Mouse (Mus musculus) stomach, embryonic 15.5 days (tissue): ENCODE data around the gene Mthfs. TPM values are rescaled to one million over a fixed set of nuclear protein-coding genes. Genes with fewer than 3 reads are reported as not detected.
"Not testable (repeated sequence)": the region's sequence is repeated elsewhere in the genome, so short reads cannot be mapped to it uniquely, and the experiment has no call there.

ENCODE experiments used
- ATAC-seq: fragments of 200-750 bp; cut with Nextera tagmentation; 2 replicates; pipeline ENCODE4 v1.8.0; 2017; ENCODE audit warnings: low read depth, moderate number of reproducible peaks, moderate TSS enrichment; ENCODE audit not compliant: insufficient read depth, low FRiP score
- H3K27ac ChIP-seq: fragments of 300-500 bp; sonication (generic); 2 replicates; pipeline ENCODE4 v1.5.1; 2015; ENCODE audit warnings: mild to moderate bottlenecking, inconsistent platforms
- H3K27me3 ChIP-seq: fragments of 300-500 bp; sonication (generic); replicated peaks from 2 replicates; pipeline ENCODE4 v1.6.1; 2015; ENCODE audit warnings: inconsistent platforms
- H3K36me3 ChIP-seq: fragments of 300-500 bp; sonication (generic); 2 replicates; pipeline ENCODE4 v1.6.1; 2015; ENCODE audit warnings: inconsistent platforms
- H3K4me1 ChIP-seq: fragments of 300-500 bp; sonication (generic); 2 replicates; pipeline ENCODE4 v1.6.1; 2015; ENCODE audit warnings: inconsistent platforms
- H3K4me2 ChIP-seq: fragments of 300-500 bp; sonication (generic); 2 replicates; pipeline ENCODE4 v1.6.1; 2015; ENCODE audit warnings: mild to moderate bottlenecking, inconsistent platforms
- H3K4me3 ChIP-seq: fragments of 300-500 bp; sonication (generic); replicated peaks from 2 replicates; pipeline ENCODE4 v1.5.1; 2015; ENCODE audit warnings: inconsistent platforms
- H3K9ac ChIP-seq: fragments of 300-500 bp; sonication (generic); 2 replicates; pipeline ENCODE4 v1.6.1; 2015; ENCODE audit warnings: inconsistent platforms
- H3K9me3 ChIP-seq: fragments of 300-500 bp; sonication (generic); 2 replicates; pipeline ENCODE4 v1.6.1; 2016; ENCODE audit warnings: inconsistent platforms
- WGBS: fragments of 180-500 bp; shearing (Covaris S2); methylation state at CpG from one replicate; pipeline ENCODE4 v1.1.7; 2015; 5-methylcytosine and 5-hydroxymethylcytosine counted together
- polyA plus RNA-seq: library from polyadenylated mRNA; unstranded; fragments of >200 nt; fragmentation: Nextera tagmentation; extraction: Ambion mirVana; gene quantifications from 2 replicates; pipeline ENCODE4 v1.2.1, GENCODE M21; 2015

Gene Mthfs
- polyA plus RNA-seq, result 31.2 and 34.0 TPM in 2 replicates

- not testable (repeated sequence) for H3K27me3 ChIP-seq, H3K9ac ChIP-seq, H3K36me3 ChIP-seq, H3K9me3 ChIP-seq, H3K4me1 ChIP-seq
- Histone ChIP-seq H3K27ac (peak within 1 kb of the TSS; percentile 75), H3K4me3 (peak within 1 kb of the TSS; percentile 33), H3K4me2 (peak within 1 kb of the TSS; percentile 45)
- peak; percentile 41 for ATAC-seq
- 21% methylated on average over 9 of the region's 12 CpGs for WGBS
These were observed at the start of gene Mthfs for GRCm38 (mm10) chr9:89210353-89211064. TSS of gene Mthfs (plus strand) at chr9:89210676.

- H3K27me3 ChIP-seq, ATAC-seq, H3K4me2 ChIP-seq, H3K4me1 ChIP-seq, H3K27ac ChIP-seq, H3K9ac ChIP-seq, H3K4me3 ChIP-seq, H3K9me3 ChIP-seq, H3K36me3 ChIP-seq: not testable (repeated sequence)
These were observed 37.9 kb upstream of the Mthfs start for GRCm38 (mm10) chr9:89172539-89172938.

- ATAC-seq, H3K9me3 ChIP-seq, H3K9ac ChIP-seq, H3K4me1 ChIP-seq, H3K4me2 ChIP-seq, H3K27me3 ChIP-seq, H3K4me3 ChIP-seq, H3K36me3 ChIP-seq, H3K27ac ChIP-seq: not testable (repeated sequence)
- 41% methylated on average over 2 of the region's 3 CpGs for whole genome bisulfite sequencing
These were observed 31.6 kb upstream of the Mthfs start for GRCm38 (mm10) chr9:89178833-89179232.

GRCm38 (mm10) chr9:89179469-89179868 lies 31.0 kb upstream of the Mthfs start:
- not testable (repeated sequence) for H3K4me2 ChIP-seq, H3K4me1 ChIP-seq, H3K27ac ChIP-seq, ATAC-seq, H3K36me3 ChIP-seq, H3K9me3 ChIP-seq, H3K4me3 ChIP-seq, H3K27me3 ChIP-seq, H3K9ac ChIP-seq
- 67% methylated on average over 4 of the region's 4 CpGs for WGBS

GRCm38 (mm10) chr9:89187006-89187405 lies 23.5 kb upstream of the Mthfs start:
- WGBS, result 80% methylated on average over 15 of the region's 15 CpGs
- not testable (repeated sequence) for H3K4me1 ChIP-seq, H3K9ac ChIP-seq, ATAC-seq, H3K27ac ChIP-seq, H3K27me3 ChIP-seq, H3K36me3 ChIP-seq, H3K9me3 ChIP-seq, H3K4me2 ChIP-seq, H3K4me3 ChIP-seq

GRCm38 (mm10) chr9:89195483-89195882 lies 15.0 kb upstream of the Mthfs start:
- H3K27ac ChIP-seq, H3K4me2 ChIP-seq, H3K4me3 ChIP-seq, H3K27me3 ChIP-seq, H3K9me3 ChIP-seq, H3K36me3 ChIP-seq, H3K9ac ChIP-seq, H3K4me1 ChIP-seq, ATAC-seq: not testable (repeated sequence)

- not testable (repeated sequence) for H3K9me3 ChIP-seq, H3K36me3 ChIP-seq, H3K27me3 ChIP-seq, H3K27ac ChIP-seq, H3K4me2 ChIP-seq, H3K9ac ChIP-seq, H3K4me1 ChIP-seq, H3K4me3 ChIP-seq
- ATAC-seq, result peak; percentile 22; the same call in 1 of the 2 replicates
- WGBS, result 64% methylated on average over 1 of the region's 1 CpGs
These were observed 13.0 kb upstream of the Mthfs start for GRCm38 (mm10) chr9:89197509-89197908.

- WGBS, result 78% methylated on average over 3 of the region's 3 CpGs
- not testable (repeated sequence) for H3K9me3 ChIP-seq, H3K27me3 ChIP-seq, H3K4me1 ChIP-seq, H3K4me2 ChIP-seq, H3K9ac ChIP-seq, ATAC-seq, H3K27ac ChIP-seq, H3K4me3 ChIP-seq, H3K36me3 ChIP-seq
These were observed 12.1 kb upstream of the Mthfs start for GRCm38 (mm10) chr9:89198349-89198748.

GRCm38 (mm10) chr9:89198969-89199416 lies 11.5 kb upstream of the Mthfs start, which contains the start of the genes Bcl2a1b and Gm29094:
TSS of gene Bcl2a1b (plus strand) at chr9:89199209.
TSS of gene Gm29094 (plus strand) at chr9:89199379.
- H3K36me3 ChIP-seq, H3K9me3 ChIP-seq, H3K9ac ChIP-seq, H3K27me3 ChIP-seq, H3K4me2 ChIP-seq, H3K4me1 ChIP-seq, ATAC-seq, H3K4me3 ChIP-seq, H3K27ac ChIP-seq: not testable (repeated sequence)
- 77% methylated on average over 5 of the region's 5 CpGs for WGBS

DNA sequence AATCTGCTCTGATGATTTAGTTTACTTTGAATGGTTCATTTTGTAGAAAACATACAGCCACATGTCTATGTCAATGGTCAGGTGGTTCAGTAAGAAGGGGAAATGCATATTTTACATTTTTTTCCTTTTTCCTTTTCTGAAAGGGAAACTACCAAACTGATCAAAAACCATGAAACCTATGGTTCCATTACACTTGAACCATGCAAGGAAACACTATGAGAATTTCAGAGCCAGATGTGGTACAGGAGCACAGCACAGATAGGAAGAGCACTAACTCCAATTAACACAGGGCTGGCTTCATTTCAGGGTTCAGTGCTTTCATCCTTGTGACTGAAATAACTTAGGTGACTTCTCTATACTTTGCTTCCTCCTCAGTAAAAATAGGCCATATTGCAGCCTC lies 8.2 kb upstream of the Mthfs start:
- not testable (repeated sequence) for ATAC-seq

DNA sequence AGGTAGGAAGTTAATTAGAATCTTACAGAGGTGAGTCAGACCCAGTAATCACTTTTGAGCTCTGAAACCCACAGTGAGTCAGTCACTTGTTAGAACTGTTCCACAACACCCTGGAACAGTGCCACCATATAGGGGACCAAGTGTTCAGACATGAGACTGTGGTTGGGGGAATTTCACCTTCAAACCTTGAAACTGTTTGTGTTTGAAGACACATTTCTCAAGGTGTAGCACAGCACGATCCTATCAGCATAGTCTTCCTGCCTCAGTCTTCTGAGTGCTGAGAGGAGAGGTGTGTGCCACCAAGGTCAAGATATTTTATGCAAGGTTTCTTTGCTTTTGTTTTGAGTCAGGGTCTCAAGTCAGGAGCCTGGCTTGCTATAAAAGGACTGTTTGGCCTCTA lies 1.5 kb upstream of the Mthfs start:
- H3K4me2 ChIP-seq, H3K27ac ChIP-seq, H3K27me3 ChIP-seq, ATAC-seq, H3K4me3 ChIP-seq, H3K36me3 ChIP-seq, H3K4me1 ChIP-seq, H3K9ac ChIP-seq, H3K9me3 ChIP-seq: not testable (repeated sequence)
- 81% methylated on average over 1 of the region's 1 CpGs for WGBS

More for the DNA sequence above, 8.2 kb upstream of the Mthfs start:
- H3K4me3 ChIP-seq, H3K27me3 ChIP-seq, H3K27ac ChIP-seq, H3K9me3 ChIP-seq, H3K4me2 ChIP-seq, H3K36me3 ChIP-seq, H3K4me1 ChIP-seq, H3K9ac ChIP-seq: not testable (repeated sequence)

GRCm38 (mm10) chr9:89211065-89211858 lies 786 bp downstream of the Mthfs start:
- H3K9me3 ChIP-seq, H3K36me3 ChIP-seq, H3K9ac ChIP-seq, H3K4me1 ChIP-seq, H3K27me3 ChIP-seq: not testable (repeated sequence)
- peak overlapping the region; percentile 45 for H3K4me2 ChIP-seq
- ATAC-seq, result peak; percentile 94
- peak overlapping the region; percentile 75; the same call in 1 of the 2 replicates for H3K27ac ChIP-seq
- peak overlapping the region; percentile 33 for H3K4me3 ChIP-seq
- 8% methylated on average over 6 of the region's 44 CpGs for WGBS
